Mouse (Mus musculus): ENCODE data around the gene Gcm1. TPM values are rescaled to one million over a fixed set of nuclear protein-coding genes. Genes with fewer than 3 reads are reported as not detected.

The Gcm1 gene
- polyA plus RNA-seq, 1 experiment = not detected

DNA sequence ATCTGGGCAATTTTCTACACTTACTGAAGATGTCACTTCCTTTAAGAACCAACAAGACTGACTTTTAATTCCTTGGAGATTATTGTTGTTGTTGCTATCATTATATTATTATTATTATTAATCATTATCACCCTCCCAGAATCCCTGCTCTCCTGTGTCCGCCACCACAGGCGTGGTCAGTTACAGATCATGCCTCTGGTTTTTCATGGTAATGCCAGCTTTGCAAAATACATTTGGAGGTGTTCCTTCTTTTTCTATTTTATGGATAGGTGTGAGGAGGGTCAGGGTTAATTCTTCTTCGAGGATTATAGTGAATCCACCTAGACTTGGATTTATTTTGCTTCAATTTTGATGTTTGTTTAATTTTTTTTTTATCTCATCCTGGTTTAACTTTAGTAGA, 23.5 kb downstream of the Gcm1 start:
- TF ChIP-seq GATA1 (IDR thresholded peaks at IDR 0.05; ENCODE audit: low read length) = no peak

- TF ChIP-seq GATA1 (IDR thresholded peaks at IDR 0.05; ENCODE audit: low read length) = no peak
Measured at GRCm38 (mm10) chr9:78078240-78078639, 26.5 kb downstream of the Gcm1 start.

DNA sequence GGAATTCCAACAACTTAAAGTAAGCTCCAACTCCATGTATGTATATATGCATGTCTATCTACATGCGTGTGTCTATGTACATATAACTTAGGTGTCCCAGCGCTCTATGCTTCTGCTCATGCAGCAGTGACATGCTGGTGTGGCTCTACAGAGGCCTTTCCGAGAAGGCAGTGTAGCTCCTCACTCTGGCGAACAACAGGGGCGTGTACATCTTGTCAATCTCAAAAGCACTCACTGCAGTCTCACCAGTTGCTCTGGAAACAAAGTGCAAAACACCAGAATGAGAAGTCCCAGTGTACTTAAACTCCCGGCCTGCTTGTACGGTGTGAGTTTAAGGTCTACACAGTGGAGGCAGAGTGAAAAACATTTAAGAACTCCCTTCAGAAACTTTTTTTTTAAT, 30.1 kb downstream of the Gcm1 start:
- no peak for TF ChIP-seq GATA1 (IDR thresholded peaks at IDR 0.05; ENCODE audit: low read length)

DNA sequence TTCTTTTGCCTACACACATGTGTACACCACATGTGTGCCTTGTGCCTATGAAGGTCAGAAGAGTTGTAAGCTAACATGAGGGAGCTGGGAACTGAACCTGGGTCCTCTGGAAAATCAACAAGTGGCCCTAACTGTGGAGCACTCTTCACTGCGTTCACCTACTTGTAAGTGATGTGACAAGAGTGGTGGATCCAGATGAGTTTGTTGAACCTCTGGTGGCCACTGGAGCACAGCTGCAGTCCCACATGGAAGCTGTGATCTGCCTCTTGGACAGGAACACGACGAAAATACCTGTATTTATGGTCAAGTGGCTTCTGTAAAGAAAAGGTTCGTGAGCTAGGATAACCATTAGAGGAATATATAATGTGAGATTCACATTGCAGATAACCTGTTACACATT, 32.6 kb downstream of the Gcm1 start:
- no peak for TF ChIP-seq GATA1 (IDR thresholded peaks at IDR 0.05; ENCODE audit: low read length)

GRCm38 (mm10) chr9:78085722-78086287, 34.1 kb downstream of the Gcm1 start:
- no peak for TF ChIP-seq GATA1 (IDR thresholded peaks at IDR 0.05; ENCODE audit: low read length)

- no peak for TF ChIP-seq GATA1 (IDR thresholded peaks at IDR 0.05; ENCODE audit: low read length)
Measured at GRCm38 (mm10) chr9:78087751-78088150, 36.0 kb downstream of the Gcm1 start.

DNA sequence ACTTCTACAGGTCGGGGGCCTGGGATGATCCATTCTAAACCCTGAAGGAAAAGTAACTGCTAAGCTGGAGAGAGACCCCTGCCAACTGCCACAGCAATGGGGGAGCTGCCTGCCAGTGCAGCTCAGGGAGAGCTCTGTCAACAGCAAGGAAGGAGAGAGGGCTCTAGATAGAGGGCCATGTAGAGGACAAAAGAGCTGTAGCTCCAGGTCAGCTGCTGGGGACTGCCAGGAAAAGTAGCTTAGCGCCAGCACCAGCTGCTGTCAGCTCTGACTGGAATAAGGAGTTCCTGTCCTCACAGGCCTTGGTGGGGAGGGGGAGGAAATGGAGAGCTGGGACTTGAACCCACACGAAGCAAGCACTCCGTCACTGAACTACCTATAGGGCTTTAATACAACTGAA, 36.8 kb downstream of the Gcm1 start:
- TF ChIP-seq GATA1 (IDR thresholded peaks at IDR 0.05; ENCODE audit: low read length) = no peak

- no peak for TF ChIP-seq GATA1 (IDR thresholded peaks at IDR 0.05; ENCODE audit: low read length)
Measured at GRCm38 (mm10) chr9:78088971-78089370, 37.2 kb downstream of the Gcm1 start.

DNA sequence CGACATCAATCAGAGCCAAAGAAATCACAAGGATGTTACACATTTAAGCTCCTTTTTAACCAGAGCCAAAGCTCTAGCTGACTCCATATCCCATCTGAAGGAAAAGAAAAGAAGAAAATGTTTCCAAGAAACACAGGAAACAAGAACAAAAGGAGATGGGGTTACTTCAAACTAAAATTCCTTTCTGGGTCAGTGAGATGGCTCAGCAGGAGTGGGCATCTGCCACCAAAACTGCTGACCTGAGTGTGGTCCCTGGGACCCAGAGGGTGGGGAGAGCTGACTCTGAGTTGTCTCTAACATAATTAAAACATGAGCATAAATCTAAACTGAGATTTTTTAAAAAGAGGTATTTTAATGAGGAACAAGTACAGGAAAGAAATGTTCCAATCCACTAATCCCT, 38.2 kb downstream of the Gcm1 start:
- no peak for TF ChIP-seq GATA1 (IDR thresholded peaks at IDR 0.05; ENCODE audit: low read length)

DNA sequence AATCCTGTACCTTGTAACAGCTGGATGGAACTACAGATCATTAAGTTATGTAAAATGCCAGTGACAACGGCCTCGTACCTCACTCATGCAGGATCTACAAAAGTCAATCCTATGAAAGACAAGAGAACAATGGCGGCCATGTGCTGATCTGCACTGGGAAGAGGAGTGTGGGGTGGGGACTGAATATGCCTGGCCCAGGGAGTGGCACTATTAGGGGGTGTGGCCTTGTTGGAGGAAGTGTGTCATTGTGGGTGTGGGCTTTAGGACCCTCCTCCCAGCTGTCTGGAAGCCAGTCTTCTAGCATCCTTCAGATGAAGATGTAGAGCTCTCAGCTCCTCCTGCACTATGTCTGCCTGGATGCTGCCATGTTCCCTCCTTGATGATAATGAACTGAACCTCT, 38.9 kb downstream of the Gcm1 start:
- no peak for TF ChIP-seq GATA1 (IDR thresholded peaks at IDR 0.05; ENCODE audit: low read length)

DNA sequence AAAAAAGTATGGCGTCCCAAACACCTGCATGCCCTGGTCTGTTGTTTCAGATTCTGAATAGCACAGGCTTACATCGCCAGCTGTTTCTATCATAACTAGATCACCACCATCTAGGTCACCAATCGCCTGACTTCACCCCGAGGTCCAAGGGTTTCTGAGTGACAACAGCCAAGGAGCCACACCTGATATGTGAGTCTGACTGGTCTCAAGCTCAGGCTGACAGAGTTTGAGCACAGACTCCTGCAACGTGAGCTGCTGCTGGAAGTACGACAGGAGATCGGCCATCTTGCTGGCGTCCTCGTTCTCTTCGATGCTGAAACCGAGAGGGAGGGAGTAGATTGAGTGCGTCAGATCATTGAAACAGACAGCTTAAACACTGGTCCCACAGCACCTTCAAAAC, 44.0 kb downstream of the Gcm1 start:
- TF ChIP-seq GATA1 (IDR thresholded peaks at IDR 0.05; ENCODE audit: low read length) = no peak

DNA sequence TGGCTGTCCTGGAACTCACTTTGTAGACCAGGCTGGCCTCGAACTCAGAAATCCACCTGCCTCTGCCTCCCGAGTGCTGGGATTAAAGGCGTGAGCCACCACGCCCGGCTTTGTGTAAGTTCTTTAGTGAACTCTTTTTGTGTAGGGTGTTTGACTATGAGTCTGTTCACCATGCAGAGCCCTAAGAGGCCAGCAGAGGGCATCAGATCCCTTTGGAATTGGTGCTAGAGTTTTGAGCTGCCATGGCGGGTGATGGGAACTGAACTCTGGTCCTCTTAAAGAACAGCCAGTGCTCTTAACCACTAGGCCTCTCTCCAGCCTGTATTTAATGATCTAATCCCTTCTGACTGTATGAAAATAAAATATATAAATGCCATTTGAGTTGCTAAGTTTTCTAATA, 44.7 kb downstream of the Gcm1 start:
- TF ChIP-seq GATA1 (IDR thresholded peaks at IDR 0.05; ENCODE audit: low read length) = no peak

GRCm38 (mm10) chr9:78100956-78101355, 49.2 kb downstream of the Gcm1 start:
- no peak for TF ChIP-seq GATA1 (IDR thresholded peaks at IDR 0.05; ENCODE audit: low read length)

DNA sequence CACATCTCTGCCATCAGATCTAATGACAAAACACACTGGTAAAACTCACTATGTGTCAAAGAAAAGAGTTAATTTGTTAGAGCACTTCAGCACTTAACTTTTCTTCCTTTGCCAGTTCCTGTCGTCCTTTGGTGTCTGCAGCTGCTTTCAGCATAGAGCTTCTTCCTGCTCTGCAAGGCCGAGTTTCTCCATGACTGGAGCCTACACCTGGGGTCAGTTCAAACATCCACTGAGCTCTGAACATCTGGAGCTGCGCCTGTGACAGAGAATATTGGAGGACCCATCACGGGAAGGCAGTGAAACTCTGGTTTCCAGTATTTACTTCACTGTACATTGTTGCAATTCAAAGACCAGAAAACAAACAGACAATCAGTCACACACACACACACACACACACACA, 49.7 kb downstream of the Gcm1 start:
- TF ChIP-seq GATA1 (IDR thresholded peaks at IDR 0.05; ENCODE audit: low read length) = no peak

GRCm38 (mm10) chr9:78103965-78104560, 52.3 kb downstream of the Gcm1 start:
- no peak for TF ChIP-seq GATA1 (IDR thresholded peaks at IDR 0.05; ENCODE audit: low read length)

GRCm38 (mm10) chr9:78104973-78105372, 53.2 kb downstream of the Gcm1 start:
- no peak for TF ChIP-seq GATA1 (IDR thresholded peaks at IDR 0.05; ENCODE audit: low read length)

- TF ChIP-seq GATA1 (IDR thresholded peaks at IDR 0.05; ENCODE audit: low read length) = peak; percentile 38
Measured at GRCm38 (mm10) chr9:78105501-78105932, 53.8 kb downstream of the Gcm1 start.

DNA sequence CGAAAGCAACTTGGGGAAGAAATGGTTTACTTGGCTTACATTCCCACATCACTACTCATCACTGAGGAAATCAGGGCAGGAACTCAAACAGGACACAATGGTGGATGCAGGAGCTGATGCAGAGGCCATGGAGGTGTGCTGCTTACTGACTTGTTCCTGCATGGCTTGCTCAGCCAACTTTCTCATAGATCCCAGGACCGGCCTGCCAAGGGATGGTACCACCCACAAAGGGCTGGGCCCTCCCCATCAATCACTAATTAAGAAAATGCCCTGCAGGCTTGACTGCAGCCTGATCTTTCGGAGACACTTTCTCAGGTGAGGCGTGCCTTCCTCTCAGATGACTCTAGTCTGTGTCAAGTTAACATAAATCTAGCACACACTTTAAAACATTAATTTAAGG, 55.1 kb downstream of the Gcm1 start:
- TF ChIP-seq GATA1 (IDR thresholded peaks at IDR 0.05; ENCODE audit: low read length) = no peak

Data from G1E-ER4 (cell line).